Mouse (Mus musculus): ENCODE results near the gene Lrrc23. TPM values are rescaled to one million over a fixed set of nuclear protein-coding genes. Genes with fewer than 3 reads are reported as not detected.

Lrrc23 gene
- polyA plus RNA-seq, 2 experiments = 0.09 TPM; not detected in 1

DNA sequence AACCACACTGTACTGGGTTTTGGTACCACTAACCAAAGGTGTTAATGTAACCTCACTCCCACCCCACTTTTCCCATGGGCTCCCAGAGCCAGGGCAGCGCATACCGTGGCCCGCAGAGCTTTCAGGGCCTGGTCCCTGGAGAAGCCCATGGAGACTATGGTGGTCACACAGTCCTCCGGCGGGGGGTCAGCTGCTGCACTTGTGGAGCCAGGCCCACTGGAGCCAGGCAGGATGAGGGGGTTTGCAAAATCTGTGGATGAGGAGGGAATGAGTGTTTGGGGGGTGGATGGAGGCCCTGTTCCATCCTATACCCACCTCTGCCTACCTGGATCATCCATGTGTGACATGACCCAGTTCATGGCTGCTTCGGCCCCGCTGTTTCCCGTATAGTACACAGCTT is 38.0 kb upstream of the Lrrc23 start:
- Histone ChIP-seq H3K9ac (replicated peaks) (no peak overlapping the region), H3K4me2 (ENCODE audit: low read depth) (no peak overlapping the region), H3K36me3 (replicated peaks; ENCODE audit: control insufficient read depth, insufficient read depth, low read depth) (peaks cover 34% of the 10 kb centered on the region), H3K9me3 (ENCODE audit: control insufficient read depth, low read length) (no peaks in the 10 kb centered on the region), H3K4me3 (ENCODE audit: insufficient read depth in 1 of 2, low read depth in 2 of 2, low read length in 2 of 2) (no peak overlapping the region), H3K4me1 (replicated peaks; ENCODE audit: control insufficient read depth in 2 of 2, insufficient read depth in 2 of 2, low read length in 1 of 2) (peaks cover 8 to 9% of the 10 kb centered on the region in 2 experiments), H3K27me3 (ENCODE audit: control insufficient read depth, insufficient read depth, low read length) (no peaks in the 10 kb centered on the region), H3K27ac (no peak overlapping the region)
- WGBS (ENCODE audit: insufficient replicate concordance) = 89% methylated on average over 8 of the region's 8 CpGs
- ATAC-seq (ENCODE audit: insufficient read depth) = no peak
- no peak for DNase-seq (ENCODE audit: low read depth in 3 of 3, low spot score in 3 of 3)
- TF ChIP-seq CTCF (IDR thresholded peaks at IDR 0.05; ENCODE audit: low read depth) (no peak), EP300 (IDR thresholded peaks at IDR 0.05; ENCODE audit: low read depth) (no peak)

DNA sequence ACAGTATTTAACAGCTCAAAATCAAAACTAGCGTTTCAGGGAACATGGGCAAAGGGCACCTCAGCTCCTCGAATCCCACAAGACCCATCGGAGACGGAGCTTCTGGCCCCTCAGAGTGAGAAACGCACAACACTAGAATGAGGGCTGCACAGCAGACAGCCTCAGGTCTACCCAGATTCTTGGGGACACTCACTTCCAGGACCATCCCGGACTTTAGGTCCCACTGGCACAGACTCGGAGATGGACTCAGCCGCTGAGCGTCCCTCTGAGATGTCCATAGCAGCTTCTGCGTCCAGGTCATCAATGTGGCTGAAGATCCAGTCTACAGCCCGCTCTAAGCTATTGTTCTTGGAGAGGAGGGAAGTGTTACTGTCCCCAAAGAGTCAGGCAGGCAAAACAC is 37.6 kb upstream of the Lrrc23 start:
- no peak overlapping the region for H3K27ac ChIP-seq
- ATAC-seq (ENCODE audit: insufficient read depth) = no peak
- DNase-seq (ENCODE audit: low read depth in 3 of 3, low spot score in 3 of 3) = no peak
- no peak overlapping the region for H3K9ac ChIP-seq (replicated peaks)
- no peak overlapping the region for H3K4me2 ChIP-seq (ENCODE audit: low read depth)
- peaks cover 11 to 12% of the 10 kb centered on the region in 2 experiments for H3K4me1 ChIP-seq (replicated peaks; ENCODE audit: control insufficient read depth in 2 of 2, insufficient read depth in 2 of 2, low read length in 1 of 2)
- no peak overlapping the region for H3K4me3 ChIP-seq (ENCODE audit: insufficient read depth in 1 of 2, low read depth in 2 of 2, low read length in 2 of 2)
- peaks cover 38% of the 10 kb centered on the region for H3K36me3 ChIP-seq (replicated peaks; ENCODE audit: control insufficient read depth, insufficient read depth, low read depth)
- no peaks in the 10 kb centered on the region for H3K9me3 ChIP-seq (ENCODE audit: control insufficient read depth, low read length)
- no peak for TF ChIP-seq CTCF (IDR thresholded peaks at IDR 0.05; ENCODE audit: low read depth)
- TF ChIP-seq EP300 (IDR thresholded peaks at IDR 0.05; ENCODE audit: low read depth) = no peak
- H3K27me3 ChIP-seq (ENCODE audit: control insufficient read depth, insufficient read depth, low read length) = no peaks in the 10 kb centered on the region
- WGBS (ENCODE audit: insufficient replicate concordance) = 86% methylated on average over 11 of the region's 11 CpGs

DNA sequence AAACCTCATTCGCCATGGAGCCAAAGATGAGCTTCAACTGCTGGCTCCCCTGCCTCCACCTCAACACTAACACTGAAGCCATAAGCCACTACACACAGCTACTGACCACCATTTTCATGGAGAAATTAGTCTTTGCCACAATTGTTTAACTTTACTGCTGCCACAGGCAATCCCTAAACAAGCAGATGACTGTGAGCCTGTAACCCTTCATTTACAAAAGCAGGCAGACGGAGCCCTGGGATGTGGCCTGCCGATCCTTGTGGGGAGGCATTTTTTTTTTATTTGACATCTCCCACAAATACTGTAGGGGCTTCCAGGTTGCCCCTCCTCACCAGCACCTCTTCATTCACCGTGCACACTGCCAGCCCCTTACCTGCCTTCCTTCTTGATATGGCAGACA is 37.1 kb upstream of the Lrrc23 start:
- no peak overlapping the region for H3K4me2 ChIP-seq (ENCODE audit: low read depth)
- no peak for ATAC-seq (ENCODE audit: insufficient read depth)

GRCm38 (mm10) chr6:124814858-124815774 is 35.6 kb upstream of the Lrrc23 start:
- no peak for DNase-seq (ENCODE audit: low read depth in 3 of 3, low spot score in 3 of 3)
- 0 out of 2 replicates have a peak, but pooled peaks have one; percentile 2 for TF ChIP-seq CTCF (IDR thresholded peaks at IDR 0.05; ENCODE audit: low read depth)
- no peak for TF ChIP-seq EP300 (IDR thresholded peaks at IDR 0.05; ENCODE audit: low read depth)
- no peak overlapping the region for H3K9ac ChIP-seq (replicated peaks)
- peaks cover 35% of the 10 kb centered on the region for H3K36me3 ChIP-seq (replicated peaks; ENCODE audit: control insufficient read depth, insufficient read depth, low read depth)
- H3K4me2 ChIP-seq (ENCODE audit: low read depth) = no peak overlapping the region; the same call in 1 of the 2 replicates
- ATAC-seq (ENCODE audit: insufficient read depth) = no peak
- H3K9me3 ChIP-seq (ENCODE audit: control insufficient read depth, low read length) = no peaks in the 10 kb centered on the region
- H3K4me3 ChIP-seq (ENCODE audit: insufficient read depth in 1 of 2, low read depth in 2 of 2, low read length in 2 of 2) = no peak overlapping the region
- 65% methylated on average over 9 of the region's 9 CpGs for WGBS (ENCODE audit: insufficient replicate concordance)
- H3K27ac ChIP-seq = no peak overlapping the region
- peaks cover 11 to 17% of the 10 kb centered on the region in 2 experiments for H3K4me1 ChIP-seq (replicated peaks; ENCODE audit: control insufficient read depth in 2 of 2, insufficient read depth in 2 of 2, low read length in 1 of 2)
- no peaks in the 10 kb centered on the region for H3K27me3 ChIP-seq (ENCODE audit: control insufficient read depth, insufficient read depth, low read length)

More for the DNA sequence above, 37.1 kb upstream of the Lrrc23 start:
- Histone ChIP-seq H3K4me1 (replicated peaks; ENCODE audit: control insufficient read depth in 2 of 2, insufficient read depth in 2 of 2, low read length in 1 of 2) (peaks cover 11 to 16% of the 10 kb centered on the region in 2 experiments), H3K27me3 (ENCODE audit: control insufficient read depth, insufficient read depth, low read length) (no peaks in the 10 kb centered on the region), H3K27ac (no peak overlapping the region), H3K36me3 (replicated peaks; ENCODE audit: control insufficient read depth, insufficient read depth, low read depth) (peaks cover 38% of the 10 kb centered on the region), H3K9ac (replicated peaks) (no peak overlapping the region), H3K9me3 (ENCODE audit: control insufficient read depth, low read length) (no peaks in the 10 kb centered on the region), H3K4me3 (ENCODE audit: insufficient read depth in 1 of 2, low read depth in 2 of 2, low read length in 2 of 2) (no peak overlapping the region)
- no peak for TF ChIP-seq EP300 (IDR thresholded peaks at IDR 0.05; ENCODE audit: low read depth)
- no peak for DNase-seq (ENCODE audit: low read depth in 3 of 3, low spot score in 3 of 3)
- 85% methylated on average over 4 of the region's 4 CpGs for WGBS (ENCODE audit: insufficient replicate concordance)

GRCm38 (mm10) chr6:124814448-124814847 is 34.9 kb upstream of the Lrrc23 start:
- ATAC-seq (ENCODE audit: insufficient read depth) (no peak; the same call in 1 of the 2 replicates), DNase-seq (ENCODE audit: low read depth in 3 of 3, low spot score in 3 of 3) (no peak)
- no peak overlapping the region for H3K27ac ChIP-seq
- H3K4me3 ChIP-seq (ENCODE audit: insufficient read depth in 1 of 2, low read depth in 2 of 2, low read length in 2 of 2) = peak overlapping the region; percentile 89 to 94; a peak in 3 of 4 replicates
- 34% methylated on average over 8 of the region's 8 CpGs for WGBS (ENCODE audit: insufficient replicate concordance)
- H3K9ac ChIP-seq (replicated peaks) = peak overlapping the region; percentile 90; the same call in 1 of the 2 replicates
- TF ChIP-seq CTCF (IDR thresholded peaks at IDR 0.05; ENCODE audit: low read depth) = no peak
- TF ChIP-seq EP300 (IDR thresholded peaks at IDR 0.05; ENCODE audit: low read depth) = no peak
- peak overlapping the region; percentile 88 for H3K4me2 ChIP-seq (ENCODE audit: low read depth)
- peaks cover 13 to 23% of the 10 kb centered on the region in 2 experiments for H3K4me1 ChIP-seq (replicated peaks; ENCODE audit: control insufficient read depth in 2 of 2, insufficient read depth in 2 of 2, low read length in 1 of 2)
- no peaks in the 10 kb centered on the region for H3K9me3 ChIP-seq (ENCODE audit: control insufficient read depth, low read length)
- no peaks in the 10 kb centered on the region for H3K27me3 ChIP-seq (ENCODE audit: control insufficient read depth, insufficient read depth, low read length)
- H3K36me3 ChIP-seq (replicated peaks; ENCODE audit: control insufficient read depth, insufficient read depth, low read depth) = peaks cover 33% of the 10 kb centered on the region

Data from liver, embryonic 14.5 days (tissue).